Mouse (Mus musculus) retina, adult 2 months (tissue): ENCODE measurements around the gene Mfng.

Source experiments
- DNase-seq: peaks from one replicate; pipeline ENCODE4 v3.0.0-alpha.2; 2012; ENCODE audit warnings: low read depth, low spot score

Mfng gene

DNA sequence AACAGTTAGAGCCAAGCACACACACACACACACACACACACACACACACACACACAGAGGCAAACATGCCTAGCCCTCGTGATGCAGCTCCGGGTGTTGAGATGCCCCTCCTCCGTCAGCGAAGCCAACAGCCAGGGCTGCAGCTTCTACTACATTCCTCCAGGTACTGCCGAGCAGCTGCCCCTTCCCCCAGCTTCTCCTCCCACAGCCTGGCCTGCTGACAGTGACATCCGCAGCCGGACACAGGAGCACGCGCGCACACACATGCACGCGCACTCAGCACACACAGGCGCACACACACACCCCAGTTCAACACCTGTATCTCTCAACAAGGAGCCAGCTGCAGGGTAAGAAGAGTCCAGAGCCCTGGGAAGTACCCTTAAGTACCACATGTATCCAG is 56.3 kb downstream of the Mfng start:
- no peak for DNase-seq

GRCm38 (mm10) chr15:78715856-78716255 is 57.4 kb downstream of the Mfng start:
- no peak for DNase-seq

DNA sequence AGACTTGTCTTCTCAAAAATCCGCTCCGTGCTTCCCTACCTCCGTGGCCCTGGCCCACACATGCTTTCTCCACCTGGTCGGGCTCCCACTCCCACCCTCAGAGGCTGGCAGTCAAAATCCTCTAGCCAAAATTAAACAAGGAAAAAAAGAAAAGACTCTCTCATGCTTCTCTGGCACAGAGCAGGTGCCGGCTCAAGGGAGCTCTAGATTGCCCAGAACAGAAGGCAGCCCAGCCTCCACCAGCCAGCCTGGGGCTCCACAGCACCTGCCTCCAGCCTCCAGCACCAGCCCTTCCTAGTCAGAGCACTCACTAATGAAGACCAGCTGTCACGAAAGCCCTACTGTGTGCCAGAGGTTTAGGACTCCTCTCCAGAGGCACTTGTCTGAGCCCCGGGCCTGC is 59.5 kb downstream of the Mfng start:
- no peak for DNase-seq

DNA sequence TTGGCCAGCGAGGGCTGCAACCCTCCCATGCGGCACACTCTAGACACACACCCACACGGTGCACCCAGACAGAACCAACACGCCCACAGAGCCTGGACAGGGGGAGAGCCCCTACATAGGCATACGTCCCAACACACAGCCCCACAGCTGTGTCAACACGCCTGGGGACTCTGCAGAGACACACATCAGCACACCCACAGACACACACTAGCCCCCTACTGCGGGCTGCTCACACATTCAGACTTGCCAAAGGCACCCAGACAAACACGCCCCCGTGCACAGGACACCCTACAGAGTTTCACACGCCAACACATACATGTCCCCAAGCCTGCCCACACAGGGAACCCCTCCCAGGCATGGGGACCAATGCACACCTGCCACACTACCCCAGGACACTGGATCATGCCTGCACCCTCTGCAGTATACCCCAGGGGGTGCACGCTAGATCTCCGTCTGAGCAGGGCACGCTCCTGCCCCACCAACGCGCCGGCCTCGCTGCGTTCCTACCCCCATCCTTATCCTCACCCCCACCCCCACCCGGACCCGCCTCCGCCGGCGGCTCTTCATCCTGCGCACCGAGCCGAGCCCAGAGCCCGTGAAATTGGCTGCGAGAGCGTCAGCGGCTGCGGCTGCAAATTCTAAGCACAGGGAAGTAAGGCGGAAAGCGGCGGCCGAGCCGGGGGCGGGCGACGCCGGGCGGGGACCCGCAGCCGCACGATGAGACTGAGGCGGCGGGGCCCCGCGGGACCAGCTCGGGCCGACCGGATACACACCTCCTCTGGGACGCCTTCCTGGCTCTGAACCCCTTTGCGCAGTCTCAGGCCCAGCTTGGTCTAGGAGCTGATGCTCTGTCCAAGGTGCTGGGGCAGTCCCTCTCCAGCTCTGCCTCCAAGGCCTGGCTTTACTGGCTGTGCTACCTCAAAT is 60.7 kb downstream of the Mfng start:
- DNase-seq, result no peak

- no peak for DNase-seq
These were observed 61.3 kb downstream of the Mfng start for GRCm38 (mm10) chr15:78711935-78712334.

DNA sequence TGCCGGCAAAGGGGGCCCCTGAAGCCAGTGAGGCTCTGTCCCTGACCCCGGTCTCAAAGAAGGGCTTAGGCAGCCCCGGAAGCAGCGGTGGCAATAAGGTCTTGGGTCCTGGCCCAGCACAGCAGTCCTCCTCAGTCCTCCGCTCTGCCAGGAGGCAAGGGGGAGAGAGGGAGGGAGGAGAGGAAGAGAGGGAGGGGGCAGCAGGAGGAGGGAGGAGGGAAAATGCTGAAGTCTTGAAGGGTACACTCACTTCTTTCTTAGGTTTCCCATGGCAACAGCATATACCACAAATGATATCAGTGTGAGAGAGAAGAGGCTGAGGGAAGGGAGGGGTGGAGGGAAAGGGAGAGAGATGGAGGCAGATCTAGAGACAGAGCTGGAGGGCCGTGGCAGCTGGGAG is 62.6 kb downstream of the Mfng start:
- no peak for DNase-seq

DNA sequence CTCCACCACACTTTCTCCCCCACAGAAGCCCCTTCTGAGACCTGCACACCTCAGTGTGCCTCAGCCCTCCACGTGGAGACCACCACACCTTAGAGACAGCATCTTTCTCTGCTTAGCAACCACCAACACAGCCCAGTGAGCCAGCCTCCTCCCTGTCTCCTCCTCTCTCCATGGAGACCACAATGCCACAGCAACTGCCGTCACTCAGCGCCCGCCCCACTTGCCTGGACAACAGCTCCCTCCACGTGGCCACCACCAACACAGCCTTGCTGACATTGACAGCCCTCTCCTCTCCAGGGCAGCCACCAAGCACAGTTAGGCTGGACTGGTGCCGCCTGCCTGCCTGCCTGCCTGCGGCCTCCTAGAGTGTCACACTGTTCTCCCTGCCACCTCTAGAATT is 63.5 kb downstream of the Mfng start:
- no peak for DNase-seq

DNA sequence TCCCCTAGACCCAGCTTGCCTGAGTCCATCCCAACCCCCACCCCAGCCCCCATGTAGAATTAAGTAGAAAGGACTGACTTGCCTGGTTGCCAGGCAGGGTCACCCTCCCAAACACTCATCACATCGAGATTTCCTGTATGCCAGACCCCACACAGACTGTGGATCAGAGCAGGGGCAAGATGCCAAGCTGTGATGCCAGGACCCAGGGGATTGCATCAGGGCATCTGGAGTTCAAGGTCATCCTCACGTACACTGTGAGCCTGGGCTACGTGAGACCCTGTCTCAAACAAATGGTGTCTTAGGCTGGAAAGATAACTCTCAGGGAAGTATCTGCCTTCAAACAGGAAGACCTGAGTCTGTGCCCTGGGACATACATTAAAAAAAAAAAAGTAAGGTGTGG is 66.6 kb downstream of the Mfng start:
- no peak for DNase-seq
